Mouse (Mus musculus) kidney, postnatal 4 days (tissue): ENCODE measurements at regions not wholly inside any gene's neighbourhood (a gene's known extent, or its start where the extent isn't known, plus 50 kb on each side); places are given as distances from the start of the nearest gene placed in this dataset.

Source experiments
- DNase-seq, 2 experiments: peaks; one replicate each; pipeline ENCODE4 v3.0.0; 2021; ENCODE audit warnings: mixed read lengths in 2 of 2

GRCm38 (mm10) chr7:40257733-40258376 is 640.3 kb upstream of the Vstm2b start:
- no peak for DNase-seq

- peak; percentile 66 to 75 for DNase-seq
Measured at GRCm38 (mm10) chr7:40258377-40258739, 639.8 kb upstream of the Vstm2b start.

GRCm38 (mm10) chr7:40273459-40274072 is 624.6 kb upstream of the Vstm2b start:
- DNase-seq: peak; percentile 49 to 62

GRCm38 (mm10) chr7:40275078-40275477 is 623.0 kb upstream of the Vstm2b start:
- peak; percentile 4 to 10 for DNase-seq

- DNase-seq: no peak
Measured at GRCm38 (mm10) chr7:40275658-40276057, 622.5 kb upstream of the Vstm2b start.

- DNase-seq: no peak
Measured at GRCm38 (mm10) chr7:40276116-40276515, 622.0 kb upstream of the Vstm2b start.

GRCm38 (mm10) chr7:40290166-40290565 is 608.0 kb upstream of the Vstm2b start:
- DNase-seq: no peak

GRCm38 (mm10) chr7:40310558-40310957 is 587.6 kb upstream of the Vstm2b start:
- DNase-seq: peak; percentile 47 to 48

- no peak for DNase-seq
Measured at GRCm38 (mm10) chr7:40321171-40321570, 577.0 kb upstream of the Vstm2b start.

GRCm38 (mm10) chr7:40325188-40325705 is 572.9 kb upstream of the Vstm2b start:
- no peak for DNase-seq

GRCm38 (mm10) chr7:40332455-40332854 is 565.7 kb upstream of the Vstm2b start:
- DNase-seq: peak; percentile 60 to 63

GRCm38 (mm10) chr7:40352306-40352705 is 545.8 kb upstream of the Vstm2b start:
- DNase-seq: no peak

GRCm38 (mm10) chr7:40362719-40363118 is 535.4 kb upstream of the Vstm2b start:
- no peak for DNase-seq

- no peak for DNase-seq
Measured at GRCm38 (mm10) chr7:40372713-40373112, 525.4 kb upstream of the Vstm2b start.

- DNase-seq: no peak
Measured at GRCm38 (mm10) chr7:40377839-40378238, 520.3 kb upstream of the Vstm2b start.

- no peak for DNase-seq
Measured at GRCm38 (mm10) chr7:40381244-40381643, 516.9 kb upstream of the Vstm2b start.

- no peak for DNase-seq
Measured at GRCm38 (mm10) chr7:40388152-40388551, 510.0 kb upstream of the Vstm2b start.

- DNase-seq: no peak
Measured at GRCm38 (mm10) chr7:40389795-40390194, 508.3 kb upstream of the Vstm2b start.

- no peak for DNase-seq
Measured at GRCm38 (mm10) chr7:40390927-40391326, 507.2 kb upstream of the Vstm2b start.

- no peak for DNase-seq
Measured at GRCm38 (mm10) chr7:40391626-40392025, 506.5 kb upstream of the Vstm2b start.

- no peak for DNase-seq
Measured at GRCm38 (mm10) chr7:40392207-40392606, 505.9 kb upstream of the Vstm2b start.

GRCm38 (mm10) chr7:40392699-40393098 is 505.4 kb upstream of the Vstm2b start:
- DNase-seq: no peak

GRCm38 (mm10) chr7:40398266-40398665 is 499.9 kb upstream of the Vstm2b start:
- DNase-seq: no peak

- DNase-seq: no peak
Measured at GRCm38 (mm10) chr7:40419332-40419731, 478.8 kb upstream of the Vstm2b start.

- no peak for DNase-seq
Measured at GRCm38 (mm10) chr7:40422125-40422524, 476.0 kb upstream of the Vstm2b start.
